Mouse (Mus musculus): Measurements from ENCODE around the gene Fto. TPM values are rescaled to one million over a fixed set of nuclear protein-coding genes. Genes with fewer than 3 reads are reported as not detected.

Gene Fto
- polyA plus RNA-seq, 2 experiments from 2014 or later = 58.0 to 63.8 TPM

DNA sequence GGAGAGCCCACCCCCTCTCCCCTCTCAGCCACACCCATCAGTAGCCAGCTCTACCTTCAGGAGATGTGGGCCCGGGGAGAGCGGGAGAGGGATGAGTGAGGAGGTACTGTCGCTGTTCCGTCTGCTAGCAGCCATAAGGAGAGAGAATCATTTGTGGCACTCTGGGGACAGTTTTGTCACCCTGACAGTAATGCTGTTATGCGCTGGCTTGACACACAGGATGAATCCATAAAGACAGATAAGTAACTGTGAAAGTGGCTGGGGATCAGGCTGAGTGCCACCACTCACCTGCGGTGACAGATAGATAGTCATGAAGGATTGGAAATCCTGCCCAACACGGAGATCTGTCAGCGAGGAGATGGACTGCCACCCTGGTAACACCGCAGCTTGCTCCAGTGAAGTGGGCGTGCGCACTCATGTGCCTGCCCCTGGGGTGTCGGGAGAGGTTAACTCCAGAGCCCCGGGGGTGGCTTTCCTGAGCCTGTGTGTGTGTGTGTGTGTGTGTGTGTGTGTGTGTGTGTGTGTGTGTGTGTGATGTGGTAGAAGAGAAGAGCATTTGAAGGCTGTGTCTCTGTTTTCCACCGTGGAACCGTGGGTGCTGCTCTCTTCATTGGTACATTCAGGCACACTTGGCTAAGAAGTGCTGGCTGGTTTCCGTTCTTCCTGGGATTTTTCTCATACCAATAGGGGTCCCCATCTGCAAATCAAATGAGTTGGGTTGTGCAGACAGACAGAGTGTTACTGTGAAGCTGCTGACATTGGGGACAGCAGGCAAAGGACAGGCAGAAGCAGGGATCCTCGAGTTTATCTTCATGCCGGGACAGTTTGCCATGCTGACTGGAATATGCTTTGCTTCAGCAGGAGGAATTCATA, 312.6 kb downstream of the Fto start:
- no peak for ATAC-seq

DNA sequence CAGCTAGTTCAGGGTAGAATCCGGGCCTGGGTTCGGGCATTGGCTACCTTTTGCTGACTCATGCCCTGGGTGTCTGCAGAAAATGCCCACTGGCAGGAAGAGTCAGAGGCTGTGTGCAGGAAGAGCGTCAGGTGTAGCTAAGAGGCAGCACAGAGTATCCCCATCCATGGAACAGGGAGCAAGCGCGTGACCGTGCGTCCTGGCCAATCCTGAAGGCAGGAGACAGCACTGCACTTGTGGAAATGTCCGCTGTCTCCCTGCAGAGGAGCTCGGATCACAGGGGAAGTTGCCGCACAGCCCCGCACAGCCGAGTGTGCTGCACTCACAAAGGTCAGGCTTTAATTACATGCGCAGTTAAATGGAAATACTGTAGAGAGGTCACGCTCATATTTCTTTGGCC, 316.3 kb downstream of the Fto start:
- no peak for ATAC-seq

DNA sequence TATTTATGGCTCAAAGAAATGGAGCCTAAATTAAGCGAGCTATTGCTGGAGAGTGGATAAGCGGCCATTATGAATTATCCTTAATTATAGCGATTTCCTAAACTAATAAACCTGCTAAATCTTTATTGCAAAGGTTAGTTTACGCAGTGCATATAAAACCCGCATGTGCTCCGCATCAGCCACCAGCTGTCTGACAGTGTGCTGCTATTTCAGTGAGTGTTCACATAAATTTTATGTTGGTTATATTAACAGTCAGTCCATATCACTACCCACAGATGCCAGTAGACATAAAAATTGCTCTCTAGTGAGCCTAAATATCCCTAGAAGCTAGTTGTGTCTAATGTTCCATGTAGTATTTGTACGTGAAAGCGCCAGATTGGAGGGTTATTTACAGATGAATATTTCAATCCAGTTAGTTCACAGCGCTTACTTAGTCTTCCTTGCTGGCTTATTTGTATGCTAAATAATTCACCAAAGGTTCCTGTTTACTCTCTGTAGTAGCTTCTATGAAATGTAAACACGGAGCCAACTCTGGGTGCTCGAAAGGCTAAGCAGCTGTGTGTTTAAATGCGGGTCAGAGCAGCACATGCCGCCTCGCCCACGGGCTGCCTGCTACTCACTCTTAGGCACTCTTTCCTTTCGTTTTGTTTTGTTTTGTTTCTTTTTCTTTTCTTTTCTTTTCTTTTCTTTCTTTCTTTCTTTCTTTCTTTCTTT, 317.2 kb downstream of the Fto start:
- no peak for ATAC-seq

DNA sequence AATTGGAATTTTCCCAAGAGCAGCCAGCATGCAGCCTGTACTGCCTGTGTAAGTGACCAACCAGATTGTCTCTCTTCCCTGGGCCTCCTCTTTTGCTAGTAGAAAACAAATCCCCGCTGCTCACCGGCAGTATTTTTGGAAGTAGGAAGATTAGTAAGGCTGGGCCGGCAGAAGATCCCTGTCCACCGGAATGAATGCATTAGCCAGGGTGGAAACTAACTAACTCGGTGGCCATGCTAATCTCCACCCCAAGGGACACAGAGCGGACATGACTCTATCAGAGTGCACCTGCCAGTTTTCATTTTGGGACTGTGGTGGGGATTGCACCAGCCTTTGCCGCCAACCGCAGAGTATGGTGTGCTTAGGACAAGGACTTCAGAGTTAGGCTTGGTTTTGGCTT, 319.1 kb downstream of the Fto start:
- no peak for ATAC-seq

DNA sequence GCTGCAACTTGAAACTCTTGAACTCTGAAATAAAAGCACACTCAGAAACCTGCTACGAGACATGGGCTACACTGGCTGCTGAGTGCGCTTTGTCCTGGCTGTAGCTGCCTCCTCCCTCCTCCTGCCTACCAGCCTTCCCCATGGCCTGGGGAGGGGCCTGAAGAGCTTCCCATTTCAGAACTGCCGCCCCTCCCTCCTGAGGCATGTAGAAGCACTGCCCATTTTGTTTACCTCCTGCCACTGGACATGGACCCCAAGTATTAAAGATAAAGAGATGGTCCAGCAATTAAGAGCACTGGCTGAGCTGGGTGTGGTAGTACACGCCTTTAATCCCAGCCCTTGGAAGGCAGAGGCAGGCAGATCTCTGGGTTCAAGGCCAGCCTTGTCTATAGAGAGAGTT, 322.1 kb downstream of the Fto start:
- no peak for ATAC-seq

DNA sequence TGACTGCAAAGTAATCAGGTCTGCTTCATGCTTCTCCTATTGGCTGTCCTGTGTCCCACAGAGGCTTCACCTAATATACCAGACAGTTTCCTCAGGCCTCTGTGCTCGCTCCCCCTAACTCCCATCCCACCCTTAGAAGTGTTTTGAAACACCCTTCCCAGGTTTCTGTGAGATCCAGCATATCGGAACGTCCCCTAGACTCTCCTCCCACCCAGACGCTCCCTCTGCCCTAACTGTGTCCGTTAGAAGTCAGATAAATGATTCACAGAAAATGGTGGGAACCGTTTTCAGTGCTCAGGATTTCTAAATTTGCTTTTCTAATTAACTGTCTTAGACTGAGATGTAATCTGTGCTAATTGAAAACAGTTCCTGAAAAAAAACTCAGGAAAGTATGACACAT, 323.6 kb downstream of the Fto start:
- ATAC-seq = no peak

DNA sequence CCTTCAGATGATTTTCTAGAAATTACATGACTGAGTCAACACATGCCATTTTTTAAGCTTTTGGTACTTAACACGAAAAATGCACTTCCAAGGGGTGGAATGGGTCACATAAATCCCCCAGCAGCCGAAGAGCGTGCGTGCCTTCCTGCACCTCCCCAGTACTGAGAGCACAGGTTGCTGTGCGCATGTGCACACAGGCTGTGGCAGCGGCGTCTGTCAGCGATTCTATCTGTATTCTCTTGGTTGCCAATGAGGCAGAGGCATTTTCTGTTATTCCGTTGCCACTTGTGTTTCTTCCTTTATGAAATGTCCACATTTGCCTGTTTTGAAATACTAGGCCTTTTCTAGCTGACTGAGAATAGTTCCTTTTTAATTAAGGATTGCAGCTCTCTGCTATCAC, 324.4 kb downstream of the Fto start:
- no peak for ATAC-seq

DNA sequence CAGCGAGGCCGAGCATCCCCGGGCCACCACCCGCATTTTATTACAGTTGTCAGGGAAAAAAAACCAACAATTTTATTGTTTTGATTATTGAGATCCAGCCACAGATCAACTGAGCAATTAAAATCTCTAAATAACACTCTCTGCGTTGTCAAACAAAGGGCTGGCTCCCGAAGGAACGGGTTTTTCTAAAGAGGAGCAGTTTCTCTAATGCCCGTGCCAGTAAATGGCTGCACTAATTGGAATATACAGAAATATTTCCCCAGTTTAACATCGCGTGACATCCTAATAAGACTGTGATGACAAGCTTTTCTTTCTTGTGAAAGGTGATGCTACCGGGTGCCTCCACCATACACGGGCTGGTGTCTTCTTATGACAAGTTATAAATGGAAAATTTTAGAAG, 324.9 kb downstream of the Fto start:
- no peak for ATAC-seq

DNA sequence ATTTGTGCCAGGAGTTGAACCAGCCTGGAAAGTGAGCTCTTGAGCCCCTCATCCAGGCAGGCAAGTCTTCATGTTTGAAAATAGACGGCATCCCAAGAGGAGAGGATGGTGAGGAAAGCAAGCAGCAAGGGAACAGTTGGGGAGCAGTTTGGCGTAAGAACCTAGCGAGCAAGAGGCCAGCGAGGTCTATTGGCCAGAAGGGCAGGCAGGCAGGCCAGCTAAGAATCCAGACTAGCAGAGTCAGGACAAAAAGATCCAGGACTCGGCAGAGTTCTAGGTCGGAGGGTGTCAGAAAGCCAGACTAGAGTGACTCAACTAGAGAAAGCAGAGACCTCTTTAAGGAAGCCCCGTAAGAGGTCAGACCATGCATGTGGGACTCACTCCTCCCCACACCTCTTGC, 327.1 kb downstream of the Fto start:
- no peak for ATAC-seq

DNA sequence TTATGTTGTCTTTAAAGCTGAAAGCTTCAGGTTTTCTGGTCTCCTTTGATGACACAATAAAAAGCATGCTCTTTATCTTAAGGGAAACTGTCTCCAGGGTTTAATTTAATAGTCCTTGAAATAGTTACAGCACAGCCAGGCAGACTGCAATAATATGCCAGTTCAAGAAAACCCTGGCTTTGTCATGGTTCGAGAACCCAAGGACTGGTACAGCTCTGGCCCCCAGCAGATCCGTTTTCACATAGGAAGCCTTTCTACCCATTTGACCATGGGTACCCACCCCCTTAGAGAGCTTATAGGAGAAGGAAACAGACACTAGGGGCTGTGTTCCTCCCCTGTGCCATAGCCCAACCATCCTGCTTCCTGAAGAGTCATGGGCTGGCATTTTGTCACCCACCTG, 332.2 kb downstream of the Fto start:
- no peak for ATAC-seq

DNA sequence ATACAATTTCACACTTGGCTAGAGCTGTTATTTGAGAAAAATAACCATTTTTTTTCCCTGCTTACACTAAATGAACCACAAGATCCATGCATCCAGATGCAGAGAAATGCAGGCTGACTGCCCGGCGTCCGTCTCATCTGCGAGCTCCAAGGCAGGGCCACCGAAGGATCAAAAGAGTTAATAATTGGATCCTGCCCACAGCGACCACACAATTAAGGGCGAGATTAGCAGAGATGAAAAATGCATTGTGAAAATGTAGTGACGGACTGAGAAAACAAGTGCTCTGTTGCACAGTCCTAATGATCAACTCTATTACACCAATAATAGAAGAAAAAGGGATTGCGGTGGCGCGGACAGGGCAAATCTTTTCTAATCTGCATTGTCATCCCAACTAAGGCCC, 334.6 kb downstream of the Fto start:
- no peak for ATAC-seq

DNA sequence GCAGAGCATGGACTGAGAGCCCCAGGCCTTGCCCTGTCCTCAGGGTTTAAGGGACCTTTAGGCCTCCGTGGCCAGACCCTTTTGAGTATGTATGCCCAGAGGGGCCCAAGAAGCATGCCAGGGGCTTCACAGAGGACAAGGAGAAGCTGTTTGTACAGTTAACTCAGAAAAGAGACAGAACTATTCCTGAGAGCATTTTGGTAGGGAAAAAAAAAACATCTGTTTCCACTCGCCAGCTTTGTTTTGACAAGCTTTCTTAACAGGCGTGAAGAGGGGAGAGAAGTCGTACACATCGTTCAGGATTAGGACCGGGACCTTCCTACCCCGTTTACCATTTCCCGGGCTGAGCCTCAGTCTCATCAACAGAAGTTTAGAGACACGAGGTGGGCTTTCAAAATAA, 335.5 kb downstream of the Fto start:
- no peak for ATAC-seq

DNA sequence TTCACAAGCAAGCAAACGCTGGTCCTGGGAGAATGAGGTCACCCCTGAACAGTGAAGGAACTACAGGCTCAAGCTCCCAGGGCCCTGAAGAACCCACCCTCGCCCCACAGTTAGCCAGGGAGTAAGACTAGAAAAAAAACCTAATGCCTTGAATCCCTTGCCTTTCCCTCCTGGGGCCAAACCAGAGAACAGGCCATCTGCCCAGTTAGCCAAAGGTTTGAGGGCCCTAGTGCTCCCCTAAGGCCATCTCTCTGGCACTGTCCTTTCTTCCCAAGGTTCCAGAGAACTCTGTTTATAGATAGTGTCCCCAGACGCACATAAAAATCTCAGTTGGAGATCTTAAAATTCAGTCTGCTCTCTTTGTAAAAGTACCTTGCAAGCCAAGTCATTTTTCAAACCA, 340.2 kb downstream of the Fto start:
- no peak for ATAC-seq

DNA sequence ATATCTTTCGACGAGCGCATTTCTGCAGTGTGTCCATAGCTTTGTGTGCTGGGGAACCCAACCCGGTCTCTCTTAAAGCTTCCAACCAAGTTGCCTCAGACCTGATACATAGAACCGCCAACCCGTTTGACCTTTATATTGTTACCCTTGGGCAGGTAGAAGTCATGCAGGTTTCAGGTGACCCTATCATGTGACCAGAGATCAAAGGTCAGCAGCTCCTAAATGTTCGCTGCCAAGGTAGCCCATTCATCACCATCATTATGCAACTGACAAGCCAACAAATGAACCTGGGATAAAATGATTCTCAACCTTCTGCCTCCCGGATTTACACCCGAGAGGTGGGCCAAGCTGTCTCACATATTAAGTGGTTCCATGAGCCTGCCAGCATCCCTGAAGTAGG, 344.1 kb downstream of the Fto start:
- no peak for ATAC-seq

DNA sequence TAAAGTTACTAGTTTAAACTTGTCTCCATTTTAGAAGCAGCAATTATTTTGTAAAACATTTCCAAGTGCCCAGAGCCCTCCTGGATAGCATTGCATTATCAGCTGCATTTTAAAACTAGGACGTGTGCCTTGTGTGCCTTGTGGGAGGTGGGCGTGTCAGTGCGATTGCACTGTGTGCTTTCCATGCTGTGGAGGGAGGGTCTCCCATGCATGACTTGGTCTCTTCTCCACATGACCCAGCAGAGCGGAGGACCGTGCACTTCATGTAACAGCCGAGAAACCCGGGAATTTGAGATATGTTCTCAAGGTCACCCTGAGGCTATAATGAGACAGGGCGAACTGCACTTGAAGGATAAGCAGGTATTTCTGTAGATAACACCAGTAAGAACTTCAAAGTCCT, 347.6 kb downstream of the Fto start:
- no peak for ATAC-seq

DNA sequence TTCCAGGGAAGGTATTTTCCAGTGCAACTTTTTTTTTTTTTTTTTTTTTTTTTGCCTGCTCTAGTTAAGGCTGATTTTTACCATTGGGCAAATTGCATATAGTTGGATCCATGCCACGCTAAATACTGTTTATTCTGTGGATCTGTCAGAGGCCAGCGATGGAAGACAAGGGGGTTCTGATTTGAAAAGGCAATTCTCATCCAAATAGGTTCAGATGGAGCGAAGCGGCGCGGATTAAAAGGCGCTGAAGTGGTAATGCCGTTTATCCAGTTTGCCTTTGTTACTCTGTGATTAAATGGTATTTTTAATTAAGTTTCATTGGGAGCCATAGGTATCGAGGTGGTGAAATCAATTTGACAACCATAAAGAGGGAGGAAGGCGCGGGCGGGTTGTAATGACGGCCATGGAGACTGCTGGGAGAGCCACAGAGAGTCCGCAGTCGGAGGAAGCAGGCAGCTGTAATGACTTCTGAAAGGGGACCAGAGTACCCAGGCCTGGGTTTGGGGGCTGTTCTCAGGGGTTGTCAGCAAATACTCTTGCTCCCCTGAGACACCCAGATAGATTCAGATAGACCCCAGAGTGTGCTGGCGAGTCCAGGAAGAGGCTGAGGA, 356.2 kb downstream of the Fto start:
- no peak for ATAC-seq

DNA sequence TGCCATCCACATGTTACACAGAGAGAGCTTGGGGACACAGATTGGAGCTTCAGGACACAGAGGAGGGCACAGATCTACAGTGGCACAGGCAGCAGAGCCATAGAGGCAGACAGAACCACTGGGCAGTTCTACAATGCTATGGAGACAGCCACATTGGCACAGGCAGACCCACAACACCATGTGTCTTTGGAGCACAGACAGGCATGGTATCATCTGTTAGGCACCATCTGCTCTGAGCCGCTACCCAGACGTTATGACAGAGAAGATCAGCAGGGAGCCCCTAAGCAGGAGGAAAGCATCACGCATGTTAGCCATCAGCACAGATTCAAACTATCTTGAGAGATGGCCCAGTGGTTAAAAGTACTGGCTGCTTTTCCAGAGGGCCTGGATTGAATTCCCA, 363.6 kb downstream of the Fto start:
- ATAC-seq = no peak

DNA sequence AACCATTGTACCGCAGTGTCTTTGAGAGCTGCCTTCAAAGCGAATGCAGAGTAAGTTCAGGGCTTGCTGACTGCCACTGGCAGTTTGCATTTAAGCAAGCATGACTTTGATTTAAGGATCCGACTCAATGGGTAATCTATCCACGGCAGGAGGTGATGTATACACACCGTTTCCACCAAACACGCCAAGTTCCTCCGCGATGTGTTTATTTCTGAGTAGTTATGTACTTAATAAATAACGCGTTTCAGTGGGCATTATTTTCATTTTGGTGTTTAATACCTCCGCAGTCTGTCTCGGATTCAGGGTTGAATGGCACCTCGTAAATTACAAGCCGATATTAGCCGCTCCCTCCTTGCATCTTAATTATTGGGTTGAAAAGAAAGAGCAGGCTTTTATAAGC, 366.1 kb downstream of the Fto start:
- ATAC-seq = no peak

DNA sequence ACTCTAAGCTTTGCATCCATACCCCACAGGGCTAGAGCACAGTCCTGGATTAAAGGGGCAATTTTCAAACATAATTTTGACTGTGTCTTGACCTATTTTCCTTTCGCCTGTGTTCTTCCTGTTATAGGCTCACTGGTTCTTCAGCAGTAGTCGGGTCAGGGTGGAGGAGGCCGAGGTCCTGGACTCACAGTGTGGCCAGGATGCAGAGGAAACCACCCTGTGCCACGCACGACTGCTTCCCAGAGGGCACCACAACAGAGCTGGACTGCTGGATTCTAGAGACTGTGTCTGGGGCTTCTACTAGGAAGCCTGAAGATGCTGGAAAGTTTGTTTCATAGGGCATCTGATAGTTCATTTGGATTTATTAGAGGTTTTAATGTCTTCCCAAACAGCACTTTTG, 366.8 kb downstream of the Fto start:
- no peak for ATAC-seq

DNA sequence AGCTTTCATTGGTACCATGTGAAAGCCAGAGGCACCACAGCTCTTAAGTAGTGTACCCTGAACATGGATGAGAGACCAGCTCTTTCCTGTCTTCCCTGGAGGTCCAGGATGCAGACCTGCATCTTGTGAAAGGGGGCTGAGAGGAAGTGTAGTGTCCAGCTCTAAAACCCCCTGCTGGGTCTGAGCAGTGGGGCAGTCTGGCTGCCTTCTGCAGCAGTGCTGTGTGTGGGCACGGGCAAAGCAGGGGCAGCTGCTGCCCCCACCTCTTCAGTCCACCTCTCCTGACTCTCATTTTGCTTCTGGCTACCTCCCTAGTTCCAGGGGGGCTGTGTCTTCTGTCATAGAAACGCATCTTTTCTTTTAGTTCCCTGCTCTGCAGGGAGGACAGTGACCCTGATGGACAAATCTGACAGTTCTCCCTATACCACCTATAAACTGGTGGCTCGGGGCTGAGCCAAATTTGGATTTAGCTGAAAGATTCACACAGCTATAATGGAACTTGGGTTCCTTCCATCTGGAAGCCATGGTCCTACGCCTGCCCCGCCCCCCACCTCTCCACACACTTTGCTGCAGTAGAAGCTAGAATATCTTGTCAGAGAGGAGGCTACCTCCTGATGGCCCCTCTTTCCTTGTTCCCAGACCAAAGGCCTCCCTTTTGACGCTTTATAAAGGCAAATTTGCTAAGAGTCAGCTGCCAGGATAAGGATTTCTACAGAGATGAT, 371.4 kb downstream of the Fto start:
- ATAC-seq = no peak

DNA sequence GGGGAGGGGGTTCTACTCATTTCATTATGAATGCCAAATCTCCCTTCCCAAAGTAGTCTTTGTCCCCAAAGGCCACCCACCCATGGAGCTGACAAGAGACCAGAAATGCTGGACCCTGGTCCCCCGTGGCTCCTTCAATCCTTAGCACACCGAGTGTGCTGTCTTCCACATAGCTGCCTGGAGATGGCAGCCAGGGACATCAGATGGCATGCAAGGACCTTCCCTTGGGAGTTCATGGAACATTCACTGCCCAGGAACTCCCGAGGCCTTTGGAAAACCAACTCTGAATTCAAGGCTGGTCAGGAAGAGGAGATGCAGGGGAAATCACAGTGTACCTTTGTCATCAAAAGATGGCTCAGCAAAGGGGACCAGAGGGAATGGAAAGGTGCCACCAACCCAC, 372.1 kb downstream of the Fto start:
- ATAC-seq = no peak

DNA sequence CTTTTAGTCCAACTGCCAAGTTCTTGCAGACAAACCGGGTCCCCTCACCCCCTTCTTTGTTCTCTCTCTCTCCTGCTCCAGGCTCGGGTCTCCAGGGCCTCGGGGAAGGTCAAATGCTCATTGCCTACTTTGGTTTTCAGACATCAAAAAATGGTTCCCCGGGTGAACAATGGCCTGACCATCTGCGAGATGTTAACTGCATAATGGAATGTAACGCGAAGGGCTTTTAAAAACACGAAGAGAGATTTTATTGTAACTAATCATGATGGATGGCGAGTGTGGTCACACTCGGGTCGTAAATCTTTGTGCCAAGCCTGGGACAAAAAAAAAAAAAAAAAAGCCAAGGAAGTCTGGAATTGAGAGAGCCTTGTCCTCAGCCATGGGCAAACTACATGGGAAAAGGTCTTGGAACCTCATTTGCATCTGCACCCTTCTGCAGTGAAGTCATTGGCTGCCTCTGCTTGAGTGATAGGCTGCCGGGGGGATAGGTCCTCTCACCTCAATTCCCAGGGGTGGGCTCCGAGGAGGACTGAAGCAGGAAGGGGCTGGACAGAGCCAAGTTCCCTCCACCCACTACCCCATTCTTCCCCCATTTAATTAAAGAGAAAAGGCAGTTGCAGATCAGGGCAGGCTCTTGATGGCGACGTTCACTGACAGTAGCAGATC, 378.9 kb downstream of the Fto start:
- no peak for ATAC-seq

DNA sequence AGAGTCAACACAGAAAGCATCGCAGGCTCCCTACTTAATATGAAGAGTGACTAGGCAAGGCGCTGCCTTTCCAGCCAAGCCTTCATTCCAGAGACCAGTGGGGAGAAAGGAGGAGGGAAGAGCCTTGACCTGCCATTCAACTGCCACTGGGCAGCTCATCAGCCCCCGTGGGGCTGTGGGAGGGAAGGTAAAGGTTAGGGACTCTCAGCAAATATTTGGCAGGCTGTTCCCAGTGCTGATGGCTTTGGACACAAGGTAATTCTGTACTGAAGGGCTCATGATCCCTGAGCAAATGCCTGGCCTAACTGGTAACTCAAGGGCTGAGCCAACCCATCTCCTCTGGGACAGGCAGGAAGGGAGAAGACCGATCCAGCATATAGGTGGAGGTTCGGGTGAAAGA, 393.2 kb downstream of the Fto start:
- no peak for ATAC-seq
